Mouse (Mus musculus) layer of hippocampus, adult 2 months (tissue): ENCODE measurements around the gene Saa4. TPM values are rescaled to one million over a fixed set of nuclear protein-coding genes. Genes with fewer than 3 reads are reported as not detected.

Source experiments
- DNase-seq, 2 experiments: peaks; one replicate each; pipeline ENCODE4 v3.0.0; 2022; ENCODE audit warnings: low spot score in 2 of 2
- H3K27ac ChIP-seq: fragments of 200-600 bp; 2 replicates; pipeline ENCODE4 v1.8.1; 2022
- H3K4me3 ChIP-seq: fragments of 200-600 bp; 2 replicates; pipeline ENCODE4 v1.8.1; 2022; ENCODE audit warnings: mild to moderate bottlenecking
- CTCF ChIP-seq: fragments of 200-600 bp; conservative IDR thresholded peaks from 2 replicates; pipeline ENCODE4 v1.8.1; 2022; ENCODE audit warnings: antibody characterized with exemption, mild to moderate bottlenecking, moderate library complexity
- total RNA-seq, 2 experiments: library from RNA; stranded (reverse); gene quantifications; 2 replicates each; pipeline ENCODE4 v1.2.3; 2021

Saa4 gene
- total RNA-seq, 2 experiments from 2014 or later, result not detected

- no peak for DNase-seq
- no peak for TF ChIP-seq CTCF
- H3K27ac ChIP-seq, result no peak overlapping the region
- H3K4me3 ChIP-seq, result no peak overlapping the region
Measured at GRCm38 (mm10) chr7:46734983-46735382, 2.6 kb upstream of the Saa4 start.

- no peak overlapping the region for H3K27ac ChIP-seq
- DNase-seq, result no peak
- TF ChIP-seq CTCF, result no peak
- H3K4me3 ChIP-seq, result no peak overlapping the region
Measured at GRCm38 (mm10) chr7:46727584-46727983, 4.8 kb downstream of the Saa4 start.

GRCm38 (mm10) chr7:46724396-46724795 lies 8.0 kb downstream of the Saa4 start:
- peak; percentile 33 to 50 for DNase-seq
- TF ChIP-seq CTCF, result no peak

GRCm38 (mm10) chr7:46723849-46724248 lies 8.6 kb downstream of the Saa4 start:
- Histone ChIP-seq H3K27ac (no peak overlapping the region), H3K4me3 (no peak overlapping the region)
- DNase-seq, result no peak
- TF ChIP-seq CTCF, result no peak

More at GRCm38 (mm10) chr7:46724396-46724795, 8.0 kb downstream of the Saa4 start:
- Histone ChIP-seq H3K4me3 (no peak overlapping the region), H3K27ac (no peak overlapping the region)

- no peak for DNase-seq
- Histone ChIP-seq H3K4me3 (no peak overlapping the region), H3K27ac (no peak overlapping the region)
- no peak for TF ChIP-seq CTCF
Measured at GRCm38 (mm10) chr7:46723354-46723753, 9.0 kb downstream of the Saa4 start.

GRCm38 (mm10) chr7:46720460-46720859 lies 11.9 kb downstream of the Saa4 start:
- Histone ChIP-seq H3K4me3 (no peak overlapping the region), H3K27ac (no peak overlapping the region)
- no peak for TF ChIP-seq CTCF
- DNase-seq, result no peak

GRCm38 (mm10) chr7:46719526-46719925 lies 12.9 kb downstream of the Saa4 start:
- no peak for TF ChIP-seq CTCF
- H3K4me3 ChIP-seq, result no peak overlapping the region
- DNase-seq, result no peak
- H3K27ac ChIP-seq, result no peak overlapping the region

GRCm38 (mm10) chr7:46718591-46719270 lies 13.7 kb downstream of the Saa4 start:
- no peak overlapping the region; the same call in 1 of the 2 replicates for H3K27ac ChIP-seq
- H3K4me3 ChIP-seq, result no peak overlapping the region
- DNase-seq, result peak in 1 of 2 experiments; percentile 29
- TF ChIP-seq CTCF, result no peak

- TF ChIP-seq CTCF, result no peak
- Histone ChIP-seq H3K4me3 (no peak overlapping the region), H3K27ac (no peak overlapping the region)
- no peak for DNase-seq
Measured at GRCm38 (mm10) chr7:46716897-46717296, 15.5 kb downstream of the Saa4 start.

GRCm38 (mm10) chr7:46715600-46715999 lies 16.8 kb downstream of the Saa4 start, which contains the start of gene Saa3:
Saa3 (minus strand) TSS chr7:46715700.
- Histone ChIP-seq H3K27ac (no peak within 1 kb of the TSS), H3K4me3 (no peak within 1 kb of the TSS)
- TF ChIP-seq CTCF, result no peak
- DNase-seq, result no peak

GRCm38 (mm10) chr7:46714518-46714917 lies 17.9 kb downstream of the Saa4 start:
- H3K27ac ChIP-seq, result no peak overlapping the region
- DNase-seq, result peak; percentile 44 to 76
- no peak overlapping the region for H3K4me3 ChIP-seq
- peak; percentile 95 for TF ChIP-seq CTCF

- no peak overlapping the region for H3K4me3 ChIP-seq
- no peak for DNase-seq
- no peak overlapping the region for H3K27ac ChIP-seq
- TF ChIP-seq CTCF, result no peak
Measured at GRCm38 (mm10) chr7:46712250-46712649, 20.2 kb downstream of the Saa4 start.

GRCm38 (mm10) chr7:46710390-46710844 lies 22.0 kb downstream of the Saa4 start, which contains the start of gene Saal1:
Saal1 (minus strand) TSS chr7:46710680.
- DNase-seq, result peak; percentile 77 to 87
- H3K27ac ChIP-seq, result peak within 1 kb of the TSS; percentile 96
- TF ChIP-seq CTCF, result peak; percentile 80
- peak within 1 kb of the TSS; percentile 95 for H3K4me3 ChIP-seq

GRCm38 (mm10) chr7:46700521-46701025 lies 31.8 kb downstream of the Saa4 start:
- no peak for DNase-seq
- no peak for TF ChIP-seq CTCF
- no peak overlapping the region for H3K4me3 ChIP-seq
- H3K27ac ChIP-seq, result no peak overlapping the region
